Mouse (Mus musculus) hindbrain, embryonic 10.5 days (tissue): ENCODE data around the gene Mylpf. TPM values are rescaled to one million over a fixed set of nuclear protein-coding genes. Genes with fewer than 3 reads are reported as not detected.

ENCODE experiments used
- DNase-seq: peaks from one replicate; pipeline ENCODE4 v3.0.0-alpha.2; 2017; ENCODE audit warnings: low spot score
- H3K27ac ChIP-seq: fragments of 300-500 bp; sonication (generic); 2 replicates; pipeline ENCODE4 v1.5.1; 2016; ENCODE audit warnings: mild to moderate bottlenecking, moderate library complexity
- H3K27me3 ChIP-seq: fragments of 300-500 bp; sonication (generic); 2 replicates; pipeline ENCODE4 v1.6.1; 2016; ENCODE audit warnings: mild to moderate bottlenecking; ENCODE audit not compliant: poor library complexity, insufficient read depth, severe bottlenecking
- H3K36me3 ChIP-seq: fragments of 300-500 bp; sonication (generic); 2 replicates; pipeline ENCODE4 v1.6.1; 2016; ENCODE audit warnings: mild to moderate bottlenecking, moderate library complexity
- H3K4me1 ChIP-seq: fragments of 300-500 bp; sonication (generic); replicated peaks from 2 replicates; pipeline ENCODE4 v1.6.1; 2016; ENCODE audit warnings: mild to moderate bottlenecking
- H3K4me3 ChIP-seq: fragments of 300-500 bp; sonication (generic); 2 replicates; pipeline ENCODE4 v1.5.1; 2016; ENCODE audit warnings: mild to moderate bottlenecking, moderate library complexity
- H3K9me3 ChIP-seq: fragments of 300-500 bp; sonication (generic); 2 replicates; pipeline ENCODE4 v1.6.1; 2016; ENCODE audit warnings: mild to moderate bottlenecking, moderate library complexity
- WGBS: fragments of 180-500 bp; shearing (Covaris S2); methylation state at CpG from one replicate; pipeline ENCODE4 v1.1.7; 2016; 5-methylcytosine and 5-hydroxymethylcytosine counted together
- polyA plus RNA-seq: library from polyadenylated mRNA; unstranded; fragments of >200 nt; fragmentation: Nextera tagmentation; extraction: Ambion mirVana; gene quantifications from 2 replicates; pipeline ENCODE4 v1.2.1, GENCODE M21; 2016

The Mylpf gene
- polyA plus RNA-seq, 1 experiment from 2014 or later = 17.7 TPM

- DNase-seq = no peak
- Histone ChIP-seq H3K27me3 (peaks cover 48% of the 10 kb centered on the region), H3K9me3 (no peaks in the 10 kb centered on the region), H3K4me3 (no peak overlapping the region), H3K4me1 (peaks cover 50% of the 10 kb centered on the region), H3K27ac (no peak overlapping the region), H3K36me3 (0 out of 2 replicates have a peak, but pooled peaks cover 4% of the 10 kb centered on the region)
- WGBS = 70% methylated on average over 5 of the region's 5 CpGs
These were observed 2.5 kb downstream of the Mylpf start for GRCm38 (mm10) chr7:127211014-127211745.

GRCm38 (mm10) chr7:127212432-127213250 is 4.0 kb downstream of the Mylpf start:
- Histone ChIP-seq H3K9me3 (no peaks in the 10 kb centered on the region), H3K36me3 (0 out of 2 replicates have a peak, but pooled peaks cover 4% of the 10 kb centered on the region), H3K4me3 (no peak overlapping the region), H3K27ac (no peak overlapping the region), H3K27me3 (peaks cover 37% of the 10 kb centered on the region), H3K4me1 (peaks cover 35% of the 10 kb centered on the region)
- 90% methylated on average over 12 of the region's 12 CpGs for WGBS
- DNase-seq = no peak

DNA sequence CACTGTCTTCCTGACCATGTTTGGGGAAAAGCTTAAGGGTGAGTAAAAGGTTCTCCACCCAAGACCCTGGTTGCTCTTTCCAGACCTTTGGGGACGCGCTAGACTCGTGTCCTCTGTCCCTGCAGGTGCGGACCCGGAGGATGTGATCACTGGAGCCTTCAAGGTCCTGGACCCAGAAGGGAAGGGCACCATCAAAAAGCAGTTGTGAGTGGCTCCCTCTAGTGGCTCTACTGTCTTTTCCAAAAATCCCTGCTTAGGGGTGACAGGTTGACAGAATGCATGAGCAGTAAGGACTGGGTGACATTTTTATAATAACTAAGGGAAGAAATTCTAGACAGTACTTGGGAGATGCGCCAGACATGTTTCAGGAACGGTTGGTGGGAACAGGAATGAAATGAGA is 4.8 kb downstream of the Mylpf start:
- peak; percentile 18 for DNase-seq

GRCm38 (mm10) chr7:127213930-127214329 is 5.2 kb downstream of the Mylpf start:
- H3K27ac ChIP-seq = no peak overlapping the region
- H3K9me3 ChIP-seq = no peaks in the 10 kb centered on the region
- H3K36me3 ChIP-seq = 0 out of 2 replicates have a peak, but pooled peaks cover 4% of the 10 kb centered on the region
- 45% methylated on average over 12 of the region's 12 CpGs for WGBS
- DNase-seq = no peak
- H3K27me3 ChIP-seq = peaks cover 37% of the 10 kb centered on the region
- H3K4me3 ChIP-seq = 0 out of 2 replicates have a peak overlapping the region, but pooled peaks have one; percentile 42
- peaks cover 29% of the 10 kb centered on the region; the same call in 1 of the 2 replicates for H3K4me1 ChIP-seq

More for the DNA sequence above, 4.8 kb downstream of the Mylpf start:
- peaks cover 37% of the 10 kb centered on the region for H3K27me3 ChIP-seq
- WGBS = 36% methylated on average over 7 of the region's 7 CpGs
- no peaks in the 10 kb centered on the region for H3K9me3 ChIP-seq
- H3K27ac ChIP-seq = no peak overlapping the region
- H3K36me3 ChIP-seq = 0 out of 2 replicates have a peak, but pooled peaks cover 4% of the 10 kb centered on the region
- H3K4me3 ChIP-seq = no peak overlapping the region
- H3K4me1 ChIP-seq = peaks cover 29% of the 10 kb centered on the region; the same call in 1 of the 2 replicates

DNA sequence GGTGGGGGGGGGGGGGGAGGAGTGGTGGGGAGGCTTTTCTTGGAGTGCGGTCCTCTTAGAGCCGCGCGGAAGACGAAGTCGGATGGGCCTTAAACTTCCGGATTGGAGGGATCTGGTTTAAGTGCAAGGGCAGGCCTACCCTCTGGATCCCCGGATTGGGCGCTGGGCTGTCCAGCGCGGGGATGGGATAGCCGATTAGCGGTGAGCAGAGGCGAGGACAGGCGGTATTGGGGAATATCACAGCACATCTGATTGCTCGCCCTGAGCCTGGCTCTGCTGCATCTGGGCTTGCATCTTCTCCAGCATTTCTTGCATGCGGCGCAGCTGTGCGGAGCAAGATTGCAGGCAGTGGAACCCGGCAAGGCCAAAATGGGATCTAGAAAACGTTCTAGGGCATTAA is 5.8 kb downstream of the Mylpf start:
- peak overlapping the region; percentile 42 for H3K4me3 ChIP-seq

GRCm38 (mm10) chr7:127214981-127215871 is 6.5 kb downstream of the Mylpf start:
- H3K4me3 ChIP-seq = peak overlapping the region; percentile 42
- H3K36me3 ChIP-seq = 0 out of 2 replicates have a peak, but pooled peaks cover 4% of the 10 kb centered on the region
- H3K27me3 ChIP-seq = peaks cover 37% of the 10 kb centered on the region
- no peak overlapping the region for H3K27ac ChIP-seq
- H3K4me1 ChIP-seq = peaks cover 18% of the 10 kb centered on the region; the same call in 1 of the 2 replicates
- no peaks in the 10 kb centered on the region for H3K9me3 ChIP-seq
- peak; percentile 69 for DNase-seq
- 24% methylated on average over 33 of the region's 33 CpGs for WGBS

More for the DNA sequence above, 5.8 kb downstream of the Mylpf start:
- no peak for DNase-seq
- peaks cover 37% of the 10 kb centered on the region for H3K27me3 ChIP-seq
- peaks cover 23% of the 10 kb centered on the region; the same call in 1 of the 2 replicates for H3K4me1 ChIP-seq
- no peaks in the 10 kb centered on the region for H3K9me3 ChIP-seq
- WGBS = 23% methylated on average over 21 of the region's 21 CpGs
- H3K27ac ChIP-seq = no peak overlapping the region
- 0 out of 2 replicates have a peak, but pooled peaks cover 4% of the 10 kb centered on the region for H3K36me3 ChIP-seq

- no peaks in the 10 kb centered on the region for H3K9me3 ChIP-seq
- no peak for DNase-seq
- peaks cover 17% of the 10 kb centered on the region; the same call in 1 of the 2 replicates for H3K4me1 ChIP-seq
- no peak overlapping the region for H3K4me3 ChIP-seq
- no peak overlapping the region for H3K27ac ChIP-seq
- H3K27me3 ChIP-seq = peaks cover 33% of the 10 kb centered on the region
- WGBS = 84% methylated on average over 5 of the region's 5 CpGs
- H3K36me3 ChIP-seq = 0 out of 2 replicates have a peak, but pooled peaks cover 4% of the 10 kb centered on the region
These were observed 7.6 kb downstream of the Mylpf start for GRCm38 (mm10) chr7:127216307-127216706.

GRCm38 (mm10) chr7:127217475-127217874 is 8.8 kb downstream of the Mylpf start:
- 90% methylated on average over 6 of the region's 6 CpGs for WGBS

DNA sequence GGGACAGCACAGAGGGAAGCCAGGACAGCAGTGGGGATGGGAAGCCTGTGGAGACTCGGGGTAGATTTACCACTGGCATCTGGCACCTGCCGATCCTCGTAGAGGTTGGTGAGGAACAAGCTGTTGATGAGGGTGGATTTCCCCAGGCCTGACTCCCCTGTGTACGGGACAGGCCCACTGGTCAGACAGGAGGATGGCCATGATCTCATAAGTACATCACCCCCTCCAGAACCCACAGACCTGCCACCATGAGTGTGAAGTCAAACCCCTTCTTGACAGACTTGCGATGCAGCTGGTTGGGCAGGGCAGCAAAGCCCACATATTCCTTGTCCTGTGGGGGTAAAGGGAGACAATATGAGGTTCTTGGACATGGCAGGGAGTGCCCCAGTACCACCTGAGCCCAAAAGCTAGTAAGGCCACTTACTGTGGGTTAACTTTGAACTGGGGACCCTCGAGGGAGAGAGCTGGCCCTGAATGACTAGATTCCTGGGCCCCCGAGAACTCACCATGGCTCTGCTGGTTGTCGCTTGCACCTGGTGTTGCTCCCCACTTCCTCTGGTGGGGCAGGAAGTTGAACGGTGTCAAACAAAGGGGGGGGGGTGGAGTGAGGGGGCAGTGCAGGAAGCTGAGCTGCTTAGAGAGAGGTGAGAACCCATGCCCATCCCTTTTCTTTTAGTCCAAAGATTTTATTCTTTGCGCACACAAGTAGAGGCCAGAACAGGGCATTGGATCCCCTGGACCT is 9.4 kb downstream of the Mylpf start:
- Histone ChIP-seq H3K27ac (no peak overlapping the region), H3K9me3 (0 out of 2 replicates have a peak, but pooled peaks cover 2% of the 10 kb centered on the region), H3K4me1 (peaks cover 15% of the 10 kb centered on the region; the same call in 1 of the 2 replicates), H3K36me3 (peaks cover 17% of the 10 kb centered on the region; the same call in 1 of the 2 replicates), H3K27me3 (peaks cover 22% of the 10 kb centered on the region), H3K4me3 (no peak overlapping the region)
- WGBS = 79% methylated on average over 10 of the region's 10 CpGs
- DNase-seq = no peak

More at GRCm38 (mm10) chr7:127217475-127217874, 8.8 kb downstream of the Mylpf start:
- peaks cover 15% of the 10 kb centered on the region; the same call in 1 of the 2 replicates for H3K4me1 ChIP-seq
- H3K9me3 ChIP-seq = 0 out of 2 replicates have a peak, but pooled peaks cover 2% of the 10 kb centered on the region
- H3K27me3 ChIP-seq = peaks cover 28% of the 10 kb centered on the region
- H3K36me3 ChIP-seq = peaks cover 11% of the 10 kb centered on the region; the same call in 1 of the 2 replicates
- H3K27ac ChIP-seq = no peak overlapping the region
- DNase-seq = no peak
- H3K4me3 ChIP-seq = no peak overlapping the region

- WGBS = 94% methylated on average over 4 of the region's 4 CpGs
These were observed 10.0 kb downstream of the Mylpf start for GRCm38 (mm10) chr7:127218670-127219069.

GRCm38 (mm10) chr7:127220440-127220839 is 11.8 kb downstream of the Mylpf start:
- Histone ChIP-seq H3K4me1 (no peaks in the 10 kb centered on the region), H3K36me3 (peaks cover 35% of the 10 kb centered on the region), H3K27ac (no peak overlapping the region), H3K4me3 (no peak overlapping the region), H3K9me3 (0 out of 2 replicates have a peak, but pooled peaks cover 2% of the 10 kb centered on the region), H3K27me3 (no peaks in the 10 kb centered on the region; the same call in 1 of the 2 replicates)
- WGBS = 89% methylated on average over 6 of the region's 6 CpGs
- no peak for DNase-seq

More at GRCm38 (mm10) chr7:127218670-127219069, 10.0 kb downstream of the Mylpf start:
- peaks cover 15% of the 10 kb centered on the region; the same call in 1 of the 2 replicates for H3K4me1 ChIP-seq
- DNase-seq = no peak
- no peak overlapping the region for H3K4me3 ChIP-seq
- no peak overlapping the region for H3K27ac ChIP-seq
- H3K36me3 ChIP-seq = peaks cover 23% of the 10 kb centered on the region
- 0 out of 2 replicates have a peak, but pooled peaks cover 2% of the 10 kb centered on the region for H3K9me3 ChIP-seq
- H3K27me3 ChIP-seq = peaks cover 17% of the 10 kb centered on the region
